Mouse (Mus musculus) mature B cell (primary cell): Measurements from ENCODE around the gene Rnf44.

Source experiments
- in situ Hi-C: fragments of 300-500 bp; cut with MboI; formaldehyde crosslinking; loops from 2 replicates; pipeline ENCODE4 v1.14.3; 2019

Rnf44 gene

DNA sequence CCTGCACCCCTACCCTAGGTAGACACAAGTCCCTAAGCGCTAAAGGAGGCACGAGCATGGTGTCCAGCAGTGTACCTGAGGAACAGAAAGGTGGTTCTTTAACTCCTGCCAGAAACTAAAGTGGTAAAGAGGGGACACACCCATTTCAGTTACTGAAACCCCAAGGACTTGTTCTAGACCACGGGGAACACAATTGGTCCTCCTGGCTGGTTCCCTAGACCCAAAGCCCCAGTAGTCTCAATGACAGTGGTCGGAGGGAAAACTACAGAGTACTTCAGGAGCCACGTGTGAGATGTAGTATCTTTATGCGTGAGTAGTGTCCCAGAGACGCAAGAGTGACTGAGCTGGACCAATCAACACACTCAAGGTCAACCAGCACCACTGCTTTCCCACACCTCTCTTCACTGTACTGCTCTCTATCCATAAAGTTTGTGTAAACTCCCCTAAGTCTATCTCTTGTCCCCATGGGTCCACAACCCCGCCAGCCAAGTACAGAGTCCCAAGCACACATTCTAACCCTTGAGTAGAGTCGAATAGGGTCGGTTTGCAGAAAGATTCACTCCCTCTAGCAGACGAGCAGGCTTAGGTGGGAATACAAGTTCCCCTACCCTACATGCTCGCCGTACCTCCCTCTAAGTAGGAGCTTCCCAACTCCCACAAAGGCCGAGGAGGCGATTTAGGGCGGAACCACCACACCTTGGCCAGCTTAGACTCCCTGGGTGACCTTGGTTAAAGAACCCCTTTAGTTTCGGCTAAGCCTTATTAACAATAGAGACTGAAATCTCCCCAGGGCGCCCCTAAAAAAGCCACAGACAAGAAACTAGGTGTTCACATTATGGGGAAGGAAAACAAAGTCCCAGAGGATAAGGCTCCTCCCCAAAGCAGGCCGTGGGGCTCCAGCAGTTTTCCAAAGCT, 7.3 kb downstream of the Rnf44 start:
- in situ Hi-C loops = no loop called here

DNA sequence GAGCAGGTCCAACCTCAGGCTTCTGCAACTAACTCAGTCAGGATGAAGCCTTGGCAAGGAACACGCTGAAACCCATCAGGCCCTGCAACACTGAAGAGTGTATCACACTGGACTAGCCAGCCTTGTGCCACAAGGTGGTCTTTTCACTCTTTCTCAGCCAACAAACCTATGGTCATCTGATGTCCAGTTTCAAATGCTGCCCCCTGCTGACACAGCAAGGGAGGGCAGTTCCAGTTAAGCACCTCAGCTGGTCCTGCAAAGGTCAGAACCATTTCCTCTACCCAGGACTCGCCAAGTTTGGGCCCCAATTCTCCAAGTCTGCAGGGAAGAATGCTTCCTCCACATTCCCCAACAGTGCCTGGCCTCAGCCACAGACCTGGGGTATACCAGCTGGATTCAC, 8.5 kb downstream of the Rnf44 start:
- in situ Hi-C loops = no loop called here

DNA sequence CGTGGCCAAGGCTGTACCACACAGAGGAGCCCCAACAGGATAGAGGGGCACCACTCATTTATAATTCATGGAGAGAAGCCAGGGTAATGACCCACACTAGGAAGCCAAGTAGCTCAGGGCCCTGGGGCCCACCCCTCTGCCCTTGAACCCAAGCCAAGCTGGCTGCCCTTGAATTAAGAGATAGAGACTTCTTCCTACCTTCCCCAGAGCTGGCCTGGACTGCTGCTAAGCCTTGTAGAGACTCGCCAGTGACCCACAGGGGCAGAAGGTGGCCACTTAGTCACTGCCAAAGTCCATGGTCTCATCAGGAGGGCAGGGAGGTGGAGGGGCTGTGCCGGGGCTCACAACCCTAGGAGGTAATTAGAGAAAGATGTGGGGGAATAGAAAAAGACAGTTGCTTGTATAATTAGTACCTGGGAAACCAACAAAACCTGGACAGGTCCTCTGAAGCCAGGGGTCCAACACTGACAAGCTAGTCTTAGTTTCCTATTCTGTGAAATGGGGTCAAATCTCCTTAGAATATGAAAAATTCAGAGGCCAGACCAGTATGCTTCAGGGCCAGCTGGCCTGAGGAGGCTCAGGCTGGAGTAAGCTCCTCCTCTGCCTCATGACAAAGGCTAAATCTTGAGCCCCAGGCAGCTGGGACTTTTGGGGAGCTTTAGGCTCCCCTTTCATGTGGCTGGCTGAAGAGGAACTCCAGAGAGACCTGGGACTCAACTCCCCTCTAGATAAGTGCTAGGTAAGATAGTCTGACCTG, 9.4 kb downstream of the Rnf44 start:
- in situ Hi-C loops = no loop called here

DNA sequence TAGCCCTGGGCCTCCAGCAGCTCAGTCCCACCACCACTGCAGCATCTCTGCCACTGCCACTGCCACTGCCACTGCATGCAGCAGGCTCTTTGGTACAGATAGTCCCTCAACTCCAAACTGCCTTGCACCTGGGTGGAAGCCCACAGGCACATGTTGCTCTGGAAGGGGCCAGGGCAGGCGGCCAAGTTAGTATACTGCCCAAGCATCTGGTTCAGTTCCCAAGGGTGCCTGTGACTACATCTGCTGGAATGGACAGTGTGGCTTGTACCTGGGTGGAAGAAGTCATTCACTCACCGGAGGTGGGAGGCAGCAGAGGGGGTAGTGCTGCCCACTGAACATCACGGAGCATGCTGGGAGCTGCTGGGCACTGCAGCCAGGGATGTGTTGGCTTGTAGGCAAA, 10.4 kb downstream of the Rnf44 start:
- in situ Hi-C loops = no loop called here

DNA sequence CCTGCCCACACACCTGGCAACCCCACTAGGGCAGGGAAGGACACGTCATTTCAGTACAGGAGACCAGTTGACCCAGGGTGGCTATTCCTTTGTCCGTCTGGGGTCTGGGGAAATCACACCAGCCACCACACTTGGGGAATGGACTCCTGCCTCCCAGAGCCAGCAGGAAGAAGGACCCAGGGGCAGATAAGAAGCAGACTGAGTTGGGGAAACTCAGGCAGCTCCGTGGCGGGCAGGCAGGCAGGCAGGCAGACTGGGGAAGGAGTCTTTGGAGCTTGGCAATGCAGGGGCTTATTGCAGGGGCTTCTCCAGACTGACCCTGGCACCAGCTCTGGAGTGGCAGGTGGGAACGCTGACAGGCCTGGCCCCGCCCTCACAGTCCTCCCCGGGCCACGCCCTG, 12.4 kb downstream of the Rnf44 start:
- in situ Hi-C loops = no loop called here

DNA sequence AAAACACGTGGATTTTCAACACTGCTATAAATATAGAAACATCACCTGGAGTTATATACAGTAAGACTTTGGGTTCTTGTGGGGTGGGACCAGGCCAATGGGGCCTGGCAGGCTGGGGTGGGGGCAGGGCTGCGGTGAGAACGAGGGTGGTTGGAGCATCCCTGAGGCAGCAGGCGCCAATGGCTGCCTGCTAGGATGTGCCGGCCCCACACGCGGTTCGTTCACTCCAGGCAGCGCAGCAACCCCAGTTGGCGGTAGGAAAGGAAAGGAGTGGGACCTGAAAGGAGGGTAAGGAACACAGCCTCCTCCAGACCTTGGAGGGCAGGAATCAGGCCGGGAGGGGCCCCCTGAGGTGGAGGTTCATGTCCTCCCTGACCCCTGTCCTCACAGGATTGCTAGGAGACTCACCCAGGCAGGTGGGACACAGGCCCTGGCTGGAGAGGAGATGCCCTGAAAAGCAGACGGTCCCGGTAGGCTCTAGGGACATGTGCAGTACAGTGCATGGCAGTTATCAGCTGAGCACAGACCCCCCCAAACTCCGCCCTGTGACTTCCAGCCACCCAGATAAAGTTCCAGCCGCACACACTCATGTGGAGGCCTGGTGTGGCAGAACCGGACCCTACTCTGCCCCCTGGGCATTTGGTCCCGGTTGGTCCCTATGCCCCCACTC, 13.4 kb downstream of the Rnf44 start:
- in situ Hi-C loops = no loop called here

DNA sequence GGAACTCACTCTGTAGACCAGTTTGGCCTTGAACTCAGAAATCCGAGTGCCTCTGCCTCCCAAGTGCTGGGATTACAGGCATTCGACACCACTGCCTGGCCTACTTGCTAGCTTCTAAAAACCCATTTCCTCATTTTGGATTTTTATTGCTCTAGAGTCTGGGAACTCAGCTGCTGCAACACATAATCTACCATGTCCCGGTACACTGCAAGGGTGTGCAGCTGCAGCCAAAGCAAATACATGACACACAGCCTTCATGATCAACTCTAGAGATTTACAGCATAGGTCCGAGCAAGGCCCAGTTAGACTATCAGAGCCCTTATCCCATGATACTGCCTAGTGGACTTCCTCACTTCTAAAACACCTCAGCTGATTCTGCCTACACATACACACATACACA, 15.4 kb downstream of the Rnf44 start:
- in situ Hi-C loops = no loop called here

DNA sequence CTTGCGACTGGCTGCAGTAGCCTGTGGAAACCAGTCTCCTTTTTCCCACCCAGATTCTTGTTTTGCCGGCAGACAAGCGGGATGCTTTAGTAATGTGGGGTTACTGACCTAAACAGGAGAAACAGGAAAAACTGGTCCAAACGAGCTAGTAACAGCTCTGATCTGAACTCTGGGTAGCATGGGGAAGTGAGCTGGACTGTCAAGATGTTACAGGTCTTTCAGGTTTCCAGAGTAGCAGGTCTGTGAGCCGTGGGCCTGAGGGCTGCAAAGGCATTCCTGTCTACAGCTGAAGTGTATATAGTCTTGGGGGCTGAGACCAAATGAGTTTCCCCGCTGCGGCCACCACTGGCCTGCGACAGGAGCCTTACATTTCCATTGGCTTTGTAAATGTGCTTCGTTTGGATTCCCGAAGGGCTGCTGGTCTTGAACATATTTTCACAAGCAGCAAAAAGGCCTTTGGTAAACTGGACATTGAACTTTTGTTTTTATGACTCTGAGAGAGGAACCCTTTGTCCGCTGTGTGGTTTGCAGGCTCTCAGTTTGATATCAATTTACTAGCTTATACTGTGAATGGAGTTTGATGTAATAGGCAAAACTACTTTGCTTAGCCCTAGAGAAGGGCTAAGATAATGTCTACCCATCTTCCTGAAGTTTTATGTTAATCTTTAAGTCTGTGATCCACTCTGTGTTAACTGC, 17.7 kb downstream of the Rnf44 start:
- in situ Hi-C loops = no loop called here

DNA sequence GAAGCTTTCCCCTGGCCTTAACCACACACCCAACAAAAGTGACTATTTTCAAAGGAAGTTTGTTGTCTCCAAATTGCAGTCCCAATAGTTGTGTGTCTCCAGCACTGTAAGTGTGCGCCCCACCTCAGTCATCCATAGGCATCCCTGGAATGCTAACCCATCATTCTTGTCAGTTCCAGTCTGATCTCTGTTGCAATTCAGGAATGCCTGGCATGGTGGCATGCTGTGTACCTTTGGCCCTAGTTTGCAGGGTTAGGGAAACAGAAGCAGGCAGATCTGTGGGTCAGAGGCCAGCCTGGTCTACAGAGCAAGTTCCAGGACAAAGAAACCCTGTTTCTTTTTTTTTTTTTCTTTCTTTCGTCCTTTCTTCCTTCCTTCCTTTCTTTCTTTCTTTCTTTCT, 23.2 kb downstream of the Rnf44 start:
- in situ Hi-C loops = no loop called here

DNA sequence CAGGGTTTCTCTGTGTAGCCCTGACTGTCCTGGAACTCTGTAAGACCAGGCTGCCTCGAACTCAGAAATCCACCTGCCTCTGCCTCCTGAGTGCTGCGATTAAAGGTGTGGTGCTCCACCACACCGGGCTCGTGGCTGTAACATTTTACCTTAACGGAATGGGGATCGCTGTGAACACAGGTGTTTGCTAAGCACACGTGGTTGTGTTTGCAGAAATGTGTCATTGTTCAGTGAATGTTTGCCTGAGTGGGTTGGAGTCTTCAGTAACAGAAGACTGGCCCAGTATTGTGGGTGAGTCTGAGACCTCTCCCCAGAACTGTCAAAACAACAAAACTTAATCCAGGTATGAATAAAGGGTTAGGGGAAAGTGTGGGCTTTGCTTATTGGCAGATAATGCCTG, 28.6 kb downstream of the Rnf44 start:
- in situ Hi-C loops = no loop called here

DNA sequence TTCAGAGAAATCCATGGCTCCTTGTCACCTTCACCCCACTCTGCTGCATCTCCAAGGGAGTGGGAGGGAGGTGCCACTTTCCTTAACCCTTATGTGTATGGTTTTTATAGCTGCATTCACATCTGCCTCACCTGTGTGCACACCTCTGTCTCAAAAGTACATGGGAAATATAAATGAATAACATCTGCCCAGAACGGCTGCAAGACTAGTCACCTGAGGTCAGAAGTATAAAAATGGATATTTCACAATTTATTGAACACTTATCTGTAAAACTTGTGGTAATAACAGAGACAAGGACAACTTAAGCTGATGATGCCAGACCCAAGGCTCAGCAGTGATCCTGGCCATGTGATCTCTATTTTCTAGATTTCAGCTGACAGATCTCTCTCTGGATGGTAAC, 29.2 kb downstream of the Rnf44 start:
- in situ Hi-C loops = no loop called here

DNA sequence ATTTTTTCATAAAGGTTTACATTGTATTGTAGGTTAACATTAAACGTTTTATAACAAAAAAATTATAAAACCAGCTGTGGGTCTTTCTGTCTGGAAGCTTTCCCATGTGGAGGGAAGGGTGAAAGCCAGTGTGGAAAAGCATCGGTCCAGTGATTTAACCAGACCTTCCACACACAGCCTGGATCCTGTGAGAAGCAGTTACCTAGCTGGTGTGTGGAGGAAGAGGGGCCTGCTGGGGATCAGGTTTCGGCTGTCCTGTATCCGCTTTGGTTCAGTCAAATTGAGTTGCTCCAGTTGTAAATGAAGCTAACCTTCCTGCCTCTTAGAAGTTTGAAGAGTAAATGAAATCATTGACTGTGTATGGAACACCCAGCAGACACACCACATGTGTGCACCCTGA, 29.7 kb downstream of the Rnf44 start:
- in situ Hi-C loops = no loop called here

DNA sequence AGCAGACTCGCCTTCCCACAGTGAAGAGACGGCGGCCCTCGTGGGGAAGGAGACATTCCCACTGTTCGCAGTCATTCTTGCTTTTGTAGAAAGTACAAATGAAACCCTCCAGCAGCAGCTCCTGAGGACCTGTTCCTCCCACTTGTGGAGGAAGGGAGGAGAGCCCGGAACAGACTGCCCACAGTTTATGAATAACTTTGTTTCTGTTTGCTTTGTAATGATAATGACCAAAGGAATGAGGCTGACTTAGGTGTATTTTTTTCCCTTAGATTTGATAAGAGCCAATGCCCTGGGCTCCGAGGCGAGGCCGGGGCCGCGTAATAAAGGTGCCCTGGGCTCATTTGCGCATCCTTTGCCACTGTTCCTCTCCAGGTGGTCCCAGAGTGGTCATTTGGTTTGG, 32.3 kb downstream of the Rnf44 start:
- in situ Hi-C loops = no loop called here

DNA sequence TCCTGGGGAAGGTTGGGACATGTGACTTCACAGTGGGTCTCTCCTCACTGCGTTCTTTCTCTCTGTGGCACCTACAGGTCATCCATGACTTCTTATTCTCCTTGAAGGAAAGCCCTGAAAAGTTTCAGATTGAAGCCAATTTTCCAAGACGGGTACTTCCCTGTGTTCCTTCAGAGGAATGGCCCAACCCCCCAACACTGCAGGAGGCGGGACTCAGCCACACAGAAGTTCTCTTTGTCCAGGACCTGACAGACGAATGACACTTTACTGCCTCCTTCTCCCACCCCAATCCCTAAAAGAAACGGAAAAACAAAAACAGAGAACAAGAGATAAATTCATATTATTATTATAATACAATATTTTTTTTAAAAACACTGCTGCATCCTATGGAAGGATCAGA, 32.8 kb downstream of the Rnf44 start:
- in situ Hi-C loops = no loop called here

DNA sequence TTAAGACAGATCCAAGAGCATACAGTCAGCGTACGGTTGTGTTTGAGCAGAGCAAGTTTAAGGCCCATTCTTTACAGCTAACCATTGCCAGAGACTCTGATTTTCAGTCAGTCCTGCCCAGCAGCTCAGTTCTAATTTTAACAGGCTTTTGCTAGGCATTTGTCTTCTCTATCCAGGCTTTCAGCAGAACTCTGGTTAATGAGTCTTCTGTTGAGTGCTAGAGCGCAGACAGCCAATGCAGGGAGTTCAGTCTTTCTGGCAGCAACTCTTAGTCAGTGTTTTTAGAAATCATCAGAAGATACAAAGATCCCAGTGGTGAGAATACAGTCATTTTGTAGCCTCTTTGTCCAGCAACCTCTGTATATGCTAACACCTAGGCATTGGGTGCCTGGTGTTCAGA, 43.2 kb downstream of the Rnf44 start:
- in situ Hi-C loops = no loop called here

DNA sequence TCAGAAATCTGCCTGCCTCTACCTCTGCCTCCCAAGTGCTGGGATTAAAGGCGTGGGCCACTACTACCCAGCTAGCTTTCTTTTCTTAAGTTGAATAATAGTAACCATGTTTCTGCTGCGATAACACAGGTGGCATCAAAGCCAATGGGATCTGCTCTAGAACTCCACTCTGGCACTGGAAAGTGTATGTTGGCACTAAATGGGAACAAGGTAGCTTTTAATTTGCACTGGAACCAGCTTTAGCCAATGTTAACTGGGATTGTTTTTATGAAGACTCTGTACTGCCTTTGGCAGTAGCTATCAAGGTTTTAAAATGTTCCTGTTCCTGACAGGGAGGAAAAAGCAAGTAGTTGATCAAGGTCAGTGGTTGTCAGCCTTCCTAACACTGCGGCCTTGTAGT, 58.7 kb downstream of the Rnf44 start:
- in situ Hi-C loops = no loop called here

DNA sequence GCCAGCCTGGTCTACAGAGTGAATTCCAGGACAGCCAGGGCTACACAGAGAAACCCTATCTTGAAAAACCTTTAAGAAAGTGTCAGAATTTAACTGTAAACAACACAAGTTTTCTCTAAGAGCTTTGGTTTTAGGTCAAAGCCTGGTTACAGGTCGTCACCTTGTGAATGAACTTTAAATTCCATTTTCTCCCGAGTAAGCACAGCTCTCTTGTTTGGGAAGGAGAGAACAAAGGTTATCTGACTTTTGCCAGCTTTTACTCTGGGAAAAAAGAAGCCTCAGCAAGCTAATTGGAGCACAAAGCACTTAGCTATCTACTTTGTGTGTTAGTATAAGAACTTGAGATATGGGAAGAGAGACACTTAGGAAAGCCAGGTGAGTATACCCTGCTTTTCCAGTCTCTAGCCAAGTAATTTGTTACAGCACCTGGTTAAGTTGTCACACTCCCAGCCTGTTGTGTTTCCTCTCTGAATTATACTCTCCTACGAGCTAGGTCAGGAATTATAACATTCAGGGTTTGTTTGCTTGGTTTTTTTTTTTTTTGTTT, 60.9 kb downstream of the Rnf44 start:
- in situ Hi-C loops = no loop called here
